Mouse (Mus musculus) kidney, postnatal 0 days (tissue): ENCODE results near the gene Tekt2. TPM values are rescaled to one million over a fixed set of nuclear protein-coding genes. Genes with fewer than 3 reads are reported as not detected.

Experiments used
- ATAC-seq: fragments of 200-750 bp; cut with Nextera tagmentation; replicated peaks from 2 replicates; pipeline ENCODE4 v1.8.0; 2017; ENCODE audit warnings: low read depth, moderate number of reproducible peaks, moderate TSS enrichment, moderate library complexity; ENCODE audit not compliant: low FRiP score
- DNase-seq: peaks from one replicate; pipeline ENCODE4 v3.0.0-alpha.2; 2016; ENCODE audit warnings: low spot score
- H3K27ac ChIP-seq: fragments of 300-500 bp; sonication (generic); 2 replicates; pipeline ENCODE4 v1.5.1; 2014; ENCODE audit warnings: mild to moderate bottlenecking
- H3K27me3 ChIP-seq: fragments of 300-500 bp; sonication (generic); 2 replicates; pipeline ENCODE4 v1.6.1; 2014; ENCODE audit warnings: low read length, mixed read lengths; ENCODE audit not compliant: insufficient read depth
- H3K36me3 ChIP-seq: fragments of 300-500 bp; sonication (generic); 2 replicates; pipeline ENCODE4 v1.6.1; 2014; ENCODE audit warnings: low read length, mixed read lengths; ENCODE audit not compliant: insufficient read depth
- H3K4me1 ChIP-seq: fragments of 300-500 bp; sonication (generic); replicated peaks from 2 replicates; pipeline ENCODE4 v1.6.1; 2014; ENCODE audit warnings: antibody characterized with exemption, low read length, mixed read lengths; ENCODE audit not compliant: insufficient read depth
- H3K4me2 ChIP-seq: fragments of 300-500 bp; sonication (generic); 2 replicates; pipeline ENCODE4 v1.6.1; 2014; ENCODE audit warnings: mild to moderate bottlenecking, low read length, moderate library complexity, mixed read lengths
- H3K4me3 ChIP-seq: fragments of 300-500 bp; sonication (generic); replicated peaks from 2 replicates; pipeline ENCODE4 v1.5.1; 2014; ENCODE audit warnings: low read depth, low read length
- H3K9ac ChIP-seq: fragments of 300-500 bp; sonication (generic); 2 replicates; pipeline ENCODE4 v1.6.1; 2014; ENCODE audit warnings: low read depth, low read length
- H3K9me3 ChIP-seq: fragments of 300-500 bp; sonication (generic); replicated peaks from 2 replicates; pipeline ENCODE4 v1.6.1; 2016; ENCODE audit warnings: low read length, inconsistent platforms, mixed read lengths
- CTCF ChIP-seq: IDR thresholded peaks from 2 replicates; pipeline ENCODE4 v1.5.1; 2016; ENCODE audit warnings: antibody characterized with exemption, low read depth, mild to moderate bottlenecking, moderate library complexity
- WGBS: fragments of 180-500 bp; shearing (Covaris S2); extraction: QIAGEN DNeasy Blood & Tissue Kit; methylation state at CpG from one replicate; pipeline ENCODE4 v1.1.7; 2014; 5-methylcytosine and 5-hydroxymethylcytosine counted together
- polyA plus RNA-seq: library from polyadenylated mRNA; unstranded; fragments of >200 nt; fragmentation: Nextera tagmentation; extraction: Ambion mirVana; gene quantifications from 2 replicates; pipeline ENCODE4 v1.2.1, GENCODE M21; 2015

The Tekt2 gene
- polyA plus RNA-seq, result 2.1 TPM in 2 replicates

DNA sequence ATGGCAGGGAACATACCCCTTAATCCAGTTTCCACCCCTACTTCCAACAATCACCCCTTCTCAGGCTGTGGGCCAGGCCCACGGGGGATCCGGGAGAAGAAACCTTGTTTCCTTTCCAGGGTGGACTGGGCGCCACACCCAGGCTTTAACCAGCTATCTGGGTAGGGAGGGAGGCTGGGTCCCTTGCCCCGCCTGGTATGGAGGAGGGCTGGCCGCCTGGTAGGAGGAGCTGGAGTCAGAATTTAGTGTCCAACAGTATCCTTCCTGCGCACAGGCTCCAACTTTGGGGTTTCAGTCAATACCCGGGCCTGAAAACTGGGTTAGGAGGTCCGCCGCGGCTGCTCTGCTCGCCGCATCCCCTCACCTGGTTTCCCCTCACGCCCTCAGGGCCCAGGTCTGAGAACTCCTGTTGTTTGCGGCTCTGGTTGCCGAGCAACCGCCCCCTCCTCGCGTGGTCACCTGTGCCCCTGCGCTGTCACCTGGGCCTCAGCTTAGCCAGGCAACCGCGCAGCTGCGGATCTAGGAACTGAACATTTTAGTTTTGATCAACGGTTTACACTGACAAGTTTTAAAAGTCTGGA lies at the start of gene Tekt2:
Gene Tekt2 (minus strand): TSS at position 408 of the 581 bp plus-strand sequence.
- ATAC-seq, result no peak
- TF ChIP-seq CTCF, result no peak
- Histone ChIP-seq H3K36me3 (no peaks in the 10 kb centered on the region), H3K9ac (peak within 1 kb of the TSS; percentile 37; the same call in 1 of the 2 replicates), H3K9me3 (no peaks in the 10 kb centered on the region), H3K4me2 (peak within 1 kb of the TSS; percentile 52), H3K4me1 (peaks cover 11% of the 10 kb centered on the region; the same call in 1 of the 2 replicates), H3K27me3 (no peaks in the 10 kb centered on the region), H3K27ac (no peak within 1 kb of the TSS), H3K4me3 (peak within 1 kb of the TSS; percentile 17; the same call in 1 of the 2 replicates)
- DNase-seq, result peak; percentile 22
- 7% methylated on average over 20 of the region's 23 CpGs for WGBS

- ATAC-seq (no peak), DNase-seq (no peak)
- WGBS, result 84% methylated on average over 9 of the region's 9 CpGs
- H3K9ac ChIP-seq, result no peak overlapping the region
- H3K27ac ChIP-seq, result no peak overlapping the region
- H3K9me3 ChIP-seq, result no peaks in the 10 kb centered on the region
- no peak overlapping the region for H3K4me2 ChIP-seq
- TF ChIP-seq CTCF, result no peak
- no peaks in the 10 kb centered on the region for H3K27me3 ChIP-seq
- no peak overlapping the region for H3K4me3 ChIP-seq
- peaks cover 10% of the 10 kb centered on the region; the same call in 1 of the 2 replicates for H3K36me3 ChIP-seq
- no peaks in the 10 kb centered on the region for H3K4me1 ChIP-seq
Observed at GRCm38 (mm10) chr4:126371497-126371896, 46.0 kb upstream of the Tekt2 start.

- Histone ChIP-seq H3K4me2 (no peak overlapping the region), H3K9ac (no peak overlapping the region), H3K27ac (no peak overlapping the region), H3K9me3 (no peaks in the 10 kb centered on the region), H3K4me1 (no peaks in the 10 kb centered on the region), H3K36me3 (peaks cover 13% of the 10 kb centered on the region; the same call in 1 of the 2 replicates), H3K27me3 (no peaks in the 10 kb centered on the region), H3K4me3 (no peak overlapping the region)
- DNase-seq (no peak), ATAC-seq (no peak)
- TF ChIP-seq CTCF, result no peak
- 92% methylated on average over 1 of the region's 1 CpGs for WGBS
Observed at GRCm38 (mm10) chr4:126360069-126360468, 34.6 kb upstream of the Tekt2 start.

DNA sequence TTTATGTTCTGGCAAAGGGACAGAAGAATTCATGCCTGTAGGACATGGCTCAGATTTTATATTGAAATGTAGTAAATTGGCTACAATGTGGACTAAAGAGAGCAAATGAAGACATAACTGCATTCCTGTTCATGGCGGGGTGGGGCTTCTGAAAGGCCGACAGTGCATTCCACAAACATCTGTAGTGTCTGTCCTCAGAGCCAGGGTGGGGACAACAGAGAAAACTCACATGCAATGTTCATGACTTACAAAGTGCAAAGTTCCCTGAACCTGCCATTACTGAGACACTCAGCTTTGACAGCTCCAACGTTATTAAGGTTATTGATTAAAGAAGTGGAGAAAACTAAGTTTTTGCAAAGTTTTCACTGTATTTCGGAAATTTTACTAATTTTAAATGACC lies 18.0 kb upstream of the Tekt2 start:
- TF ChIP-seq CTCF, result no peak
- no peak overlapping the region for H3K4me3 ChIP-seq
- H3K36me3 ChIP-seq, result 0 out of 2 replicates have a peak, but pooled peaks cover 6% of the 10 kb centered on the region
- H3K27me3 ChIP-seq, result no peaks in the 10 kb centered on the region
- H3K4me1 ChIP-seq, result no peaks in the 10 kb centered on the region
- no peak overlapping the region for H3K4me2 ChIP-seq
- no peak for DNase-seq
- ATAC-seq, result no peak
- no peak overlapping the region for H3K27ac ChIP-seq
- 72% methylated on average over 4 of the region's 4 CpGs for WGBS
- H3K9ac ChIP-seq, result no peak overlapping the region
- H3K9me3 ChIP-seq, result no peaks in the 10 kb centered on the region

- DNase-seq (no peak), ATAC-seq (no peak)
- H3K4me3 ChIP-seq, result no peak overlapping the region
- no peak overlapping the region for H3K9ac ChIP-seq
- no peak overlapping the region for H3K4me2 ChIP-seq
- no peaks in the 10 kb centered on the region for H3K27me3 ChIP-seq
- TF ChIP-seq CTCF, result no peak
- no peaks in the 10 kb centered on the region for H3K36me3 ChIP-seq
- no peaks in the 10 kb centered on the region for H3K9me3 ChIP-seq
- WGBS, result 47% methylated on average over 4 of the region's 4 CpGs
- H3K4me1 ChIP-seq, result no peaks in the 10 kb centered on the region
- H3K27ac ChIP-seq, result no peak overlapping the region
Observed at GRCm38 (mm10) chr4:126339461-126339860, 14.0 kb upstream of the Tekt2 start.

GRCm38 (mm10) chr4:126332358-126332757 lies 6.9 kb upstream of the Tekt2 start:
- Histone ChIP-seq H3K4me3 (no peak overlapping the region), H3K9ac (no peak overlapping the region), H3K4me2 (no peak overlapping the region), H3K27me3 (no peaks in the 10 kb centered on the region), H3K4me1 (no peaks in the 10 kb centered on the region), H3K27ac (no peak overlapping the region), H3K36me3 (no peaks in the 10 kb centered on the region), H3K9me3 (no peaks in the 10 kb centered on the region)
- 52% methylated on average over 3 of the region's 3 CpGs for WGBS
- DNase-seq (peak; percentile 15), ATAC-seq (no peak)
- peak; percentile 55; the same call in 1 of the 2 replicates for TF ChIP-seq CTCF

GRCm38 (mm10) chr4:126331751-126332150 lies 6.3 kb upstream of the Tekt2 start:
- Histone ChIP-seq H3K4me3 (no peak overlapping the region), H3K36me3 (no peaks in the 10 kb centered on the region), H3K9ac (no peak overlapping the region), H3K27me3 (no peaks in the 10 kb centered on the region), H3K27ac (no peak overlapping the region), H3K9me3 (no peaks in the 10 kb centered on the region), H3K4me2 (no peak overlapping the region), H3K4me1 (no peaks in the 10 kb centered on the region)
- no peak for ATAC-seq
- 70% methylated on average over 1 of the region's 1 CpGs for WGBS
- no peak for TF ChIP-seq CTCF
- DNase-seq, result no peak
